In genomic region chr19:46518828-46519621, GRCm38 (mm10) we compare ENCODE assay signal across 9 mouse cellular contexts. TPM values are rescaled to one million over a fixed set of nuclear protein-coding genes. Genes with fewer than 3 reads are reported as not detected.
A peak's percentile ranks its signal among the peaks of the same experiment; 100 is the strongest.
DNase-seq lines count a peak whose midpoint lies in the region; ATAC-seq lines count a peak whose summit lies in the region.
"Had no signal": no experiment of that assay in that cellular context is flagged by ENCODE, and none has a peak within 500 bp of the region (broad histone marks: within the 10 kb centered on the region; RNA-seq: fewer than 3 reads in every experiment).

No protein-coding gene starts in this region.

- no peaks in the 10 kb centered on the region for H3K27me3 ChIP-seq in heart, embryonic 15.5 days
- no peaks in the 10 kb centered on the region for H3K27me3 ChIP-seq in hindbrain, embryonic 12.5 days
- H3K27me3 ChIP-seq in midbrain, embryonic 10.5 days (ENCODE audit: low read depth, poor library complexity, severe bottlenecking) = no peaks in the 10 kb centered on the region

- no peaks in the 10 kb centered on the region for H3K9me3 ChIP-seq in heart, embryonic 15.5 days (replicated peaks)
- no peaks in the 10 kb centered on the region for H3K9me3 ChIP-seq in hindbrain, embryonic 12.5 days (replicated peaks)
- H3K9me3 ChIP-seq in midbrain, embryonic 10.5 days (replicated peaks) = no peaks in the 10 kb centered on the region

- peak overlapping the region; percentile 61; the same call in 1 of the 2 replicates for H3K27ac ChIP-seq in heart, embryonic 15.5 days
- peak overlapping the region; percentile 74 for H3K27ac ChIP-seq in hindbrain, embryonic 12.5 days
- peak overlapping the region; percentile 88 for H3K27ac ChIP-seq in midbrain, embryonic 10.5 days (replicated peaks)

- 14% methylated on average over 5 of the region's 5 CpGs for WGBS in heart, embryonic 15.5 days
- WGBS in hindbrain, embryonic 12.5 days = 10% methylated on average over 5 of the region's 5 CpGs
- 9% methylated on average over 5 of the region's 5 CpGs for WGBS in midbrain, embryonic 10.5 days

- peak overlapping the region; percentile 64 for H3K4me2 ChIP-seq in heart, embryonic 15.5 days
- peak overlapping the region; percentile 34 for H3K4me2 ChIP-seq in hindbrain, embryonic 12.5 days (replicated peaks)

- no peak for DNase-seq in heart, adult 9 months (ENCODE audit: low spot score in 2 of 2)
- DNase-seq in adipocyte (ENCODE audit: low spot score) = peak; percentile 50
- DNase-seq in midbrain, embryonic 10.5 days (ENCODE audit: low spot score) = no peak
- no peak for DNase-seq in natural killer cell, adult 2 months (ENCODE audit: low spot score in 2 of 2)
- no peak for DNase-seq in urinary bladder, postnatal 10 days (ENCODE audit: low spot score)
- DNase-seq in left cerebral cortex, adult 9 months (ENCODE audit: low spot score in 2 of 2) = no peak
- DNase-seq: right cerebral cortex, postnatal 4 days had no signal

- peak overlapping the region; percentile 42 for H3K9ac ChIP-seq in heart, embryonic 15.5 days
- H3K9ac ChIP-seq in hindbrain, embryonic 12.5 days = peak overlapping the region; percentile 55

- peaks cover 27% of the 10 kb centered on the region for H3K36me3 ChIP-seq in heart, embryonic 15.5 days
- H3K36me3 ChIP-seq in hindbrain, embryonic 12.5 days = peaks cover 25% of the 10 kb centered on the region
- H3K36me3 ChIP-seq in midbrain, embryonic 10.5 days = peaks cover 31% of the 10 kb centered on the region

- H3K4me3 ChIP-seq in heart, embryonic 15.5 days = peak overlapping the region; percentile 24; the same call in 1 of the 2 replicates
- no peak overlapping the region for H3K4me3 ChIP-seq in hindbrain, embryonic 12.5 days
- H3K4me3 ChIP-seq in midbrain, embryonic 10.5 days = peak overlapping the region; percentile 45

- H3K4me1 ChIP-seq in heart, embryonic 15.5 days (replicated peaks) = peaks cover 56% of the 10 kb centered on the region
- peaks cover 46% of the 10 kb centered on the region for H3K4me1 ChIP-seq in hindbrain, embryonic 12.5 days
- peaks cover 73% of the 10 kb centered on the region for H3K4me1 ChIP-seq in midbrain, embryonic 10.5 days

- no peak for ATAC-seq in heart, embryonic 15.5 days (replicated peaks; ENCODE audit: insufficient number of reproducible peaks, insufficient read depth, low FRiP score, low read depth)
- peak; percentile 4; the same call in 1 of the 2 replicates for ATAC-seq in hindbrain, embryonic 12.5 days (ENCODE audit: low FRiP score)

RNA-seq across cellular contexts. Expression of gene Trim8, which starts 17.5 kb away (rescaled TPM):
- polyA plus RNA-seq in heart, embryonic 15.5 days (2015; fragmentation: Nextera tagmentation; extraction: Ambion mirVana) = 15.9 and 19.2 TPM in 2 replicates
- polyA plus RNA-seq in hindbrain, embryonic 12.5 days (2016; fragmentation: Nextera tagmentation; extraction: Ambion mirVana) = 41.8 and 44.7 TPM in 2 replicates
- polyA plus RNA-seq in midbrain, embryonic 10.5 days (2016; fragmentation: Nextera tagmentation; extraction: Ambion mirVana) = 24.6 and 27.8 TPM in 2 replicates

RNA-seq across cellular contexts. Expression of gene Arl3, which starts 54.0 kb away (rescaled TPM):
- 86.9 and 91.8 TPM in 2 replicates for polyA plus RNA-seq in heart, embryonic 15.5 days (2015; fragmentation: Nextera tagmentation; extraction: Ambion mirVana)
- 190 and 196 TPM in 2 replicates for polyA plus RNA-seq in hindbrain, embryonic 12.5 days (2016; fragmentation: Nextera tagmentation; extraction: Ambion mirVana)
- polyA plus RNA-seq in midbrain, embryonic 10.5 days (2016; fragmentation: Nextera tagmentation; extraction: Ambion mirVana) = 207 and 216 TPM in 2 replicates

RNA-seq across cellular contexts. Expression of gene Sfxn2, which starts 54.1 kb away (rescaled TPM):
- polyA plus RNA-seq in heart, embryonic 15.5 days (2015; fragmentation: Nextera tagmentation; extraction: Ambion mirVana) = 8.8 and 10.9 TPM in 2 replicates
- polyA plus RNA-seq in hindbrain, embryonic 12.5 days (2016; fragmentation: Nextera tagmentation; extraction: Ambion mirVana) = 14.6 and 15.0 TPM in 2 replicates
- polyA plus RNA-seq in midbrain, embryonic 10.5 days (2016; fragmentation: Nextera tagmentation; extraction: Ambion mirVana) = 17.0 and 18.1 TPM in 2 replicates
